Mouse (Mus musculus): ENCODE data around the gene Enox1. TPM values are rescaled to one million over a fixed set of nuclear protein-coding genes. Genes with fewer than 3 reads are reported as not detected.

The Enox1 gene
- polyA plus RNA-seq, 1 experiment from 2014 or later, result 18.3 TPM

DNA sequence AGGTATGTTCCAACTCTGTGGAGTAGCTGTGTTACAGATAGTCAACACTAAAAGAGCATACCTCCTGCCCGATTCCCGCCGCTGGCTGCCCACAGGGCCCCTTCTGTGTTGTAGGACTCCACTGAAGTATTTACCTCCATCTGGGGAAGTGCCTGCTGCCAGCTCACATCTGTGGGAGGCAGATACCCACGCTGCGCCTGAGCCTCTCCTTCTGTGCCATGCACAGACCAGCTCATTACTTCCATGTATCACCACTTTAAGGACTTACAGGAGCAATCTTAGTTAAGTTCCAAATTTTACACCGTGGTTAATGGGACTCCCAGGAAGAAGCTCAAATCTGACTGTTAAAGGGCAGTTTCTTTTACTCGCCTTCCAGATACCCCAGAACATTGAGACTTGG is 23.7 kb downstream of the Enox1 start:
- no peaks in the 10 kb centered on the region for H3K27me3 ChIP-seq (ENCODE audit: control insufficient read depth, insufficient read depth, low read length)
- 87% methylated on average over 7 of the region's 7 CpGs for WGBS

DNA sequence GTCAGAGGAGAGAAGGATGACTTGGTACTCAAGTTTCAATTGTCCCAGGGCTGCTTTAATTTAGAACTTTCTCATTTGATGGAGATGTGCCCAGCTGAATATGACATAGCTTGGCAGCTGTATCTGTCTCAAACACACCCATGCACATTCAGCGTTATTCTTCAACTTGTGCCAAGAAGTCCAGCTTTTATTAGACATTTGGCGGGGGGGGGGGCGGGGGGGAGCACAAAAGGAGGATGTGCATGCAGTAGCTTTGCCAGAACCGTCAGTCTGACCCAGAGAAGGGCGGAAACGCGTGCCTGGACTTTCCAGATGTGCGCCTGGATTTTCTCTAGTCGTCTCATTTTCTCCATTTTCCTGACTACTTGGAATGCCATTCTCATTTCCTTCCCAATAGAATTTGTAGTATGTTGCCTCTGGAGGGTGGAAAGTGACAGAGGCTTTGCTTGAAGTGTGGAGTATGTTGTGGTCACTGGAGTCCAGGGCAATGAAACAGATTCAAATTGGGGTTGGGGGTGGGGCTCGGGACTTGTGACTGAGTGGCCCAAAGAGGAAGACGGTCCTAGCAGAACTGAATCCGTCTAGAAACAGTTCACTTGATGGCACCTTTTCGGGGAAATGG is 24.3 kb downstream of the Enox1 start:
- Histone ChIP-seq H3K4me3 (ENCODE audit: low read depth, low read length) (no peak overlapping the region), H3K4me2 (replicated peaks; ENCODE audit: low read depth, low read length) (no peak overlapping the region), H3K4me1 (replicated peaks; ENCODE audit: control insufficient read depth, insufficient read depth, low read length) (no peaks in the 10 kb centered on the region), H3K9ac (ENCODE audit: low read depth, low read length) (no peak overlapping the region), H3K36me3 (ENCODE audit: control insufficient read depth, insufficient read depth, low read length) (no peaks in the 10 kb centered on the region), H3K9me3 (ENCODE audit: control insufficient read depth, low read length) (no peaks in the 10 kb centered on the region), H3K27ac (ENCODE audit: low read depth, low read length) (no peak overlapping the region), H3K27me3 (ENCODE audit: control insufficient read depth, insufficient read depth, low read length) (no peaks in the 10 kb centered on the region)
- ATAC-seq (ENCODE audit: low FRiP score), result no peak
- DNase-seq (ENCODE audit: low spot score), result no peak
- 78% methylated on average over 13 of the region's 13 CpGs for WGBS

More for the DNA sequence above, 23.7 kb downstream of the Enox1 start:
- DNase-seq (ENCODE audit: low spot score) (no peak), ATAC-seq (ENCODE audit: low FRiP score) (no peak)
- Histone ChIP-seq H3K9me3 (ENCODE audit: control insufficient read depth, low read length) (no peaks in the 10 kb centered on the region), H3K9ac (ENCODE audit: low read depth, low read length) (no peak overlapping the region), H3K27ac (ENCODE audit: low read depth, low read length) (no peak overlapping the region), H3K36me3 (ENCODE audit: control insufficient read depth, insufficient read depth, low read length) (no peaks in the 10 kb centered on the region), H3K4me1 (replicated peaks; ENCODE audit: control insufficient read depth, insufficient read depth, low read length) (no peaks in the 10 kb centered on the region), H3K4me3 (ENCODE audit: low read depth, low read length) (no peak overlapping the region), H3K4me2 (replicated peaks; ENCODE audit: low read depth, low read length) (no peak overlapping the region)

- H3K27me3 ChIP-seq (ENCODE audit: control insufficient read depth, insufficient read depth, low read length), result no peaks in the 10 kb centered on the region
- H3K9ac ChIP-seq (ENCODE audit: low read depth, low read length), result no peak overlapping the region
- no peaks in the 10 kb centered on the region for H3K4me1 ChIP-seq (replicated peaks; ENCODE audit: control insufficient read depth, insufficient read depth, low read length)
- no peak for ATAC-seq (ENCODE audit: low FRiP score)
- H3K9me3 ChIP-seq (ENCODE audit: control insufficient read depth, low read length), result no peaks in the 10 kb centered on the region
- no peak overlapping the region for H3K27ac ChIP-seq (ENCODE audit: low read depth, low read length)
- no peaks in the 10 kb centered on the region for H3K36me3 ChIP-seq (ENCODE audit: control insufficient read depth, insufficient read depth, low read length)
- 87% methylated on average over 5 of the region's 5 CpGs for WGBS
- H3K4me3 ChIP-seq (ENCODE audit: low read depth, low read length), result no peak overlapping the region
- no peak overlapping the region for H3K4me2 ChIP-seq (replicated peaks; ENCODE audit: low read depth, low read length)
- no peak for DNase-seq (ENCODE audit: low spot score)
These were observed 26.9 kb downstream of the Enox1 start for GRCm38 (mm10) chr14:77183491-77183890.

GRCm38 (mm10) chr14:77190158-77190557 is 33.6 kb downstream of the Enox1 start:
- ATAC-seq (ENCODE audit: low FRiP score) (no peak), DNase-seq (ENCODE audit: low spot score) (no peak)
- Histone ChIP-seq H3K36me3 (ENCODE audit: control insufficient read depth, insufficient read depth, low read length) (no peaks in the 10 kb centered on the region), H3K9me3 (ENCODE audit: control insufficient read depth, low read length) (no peaks in the 10 kb centered on the region), H3K4me2 (replicated peaks; ENCODE audit: low read depth, low read length) (no peak overlapping the region), H3K4me3 (ENCODE audit: low read depth, low read length) (no peak overlapping the region), H3K27ac (ENCODE audit: low read depth, low read length) (no peak overlapping the region), H3K9ac (ENCODE audit: low read depth, low read length) (no peak overlapping the region), H3K4me1 (replicated peaks; ENCODE audit: control insufficient read depth, insufficient read depth, low read length) (no peaks in the 10 kb centered on the region), H3K27me3 (ENCODE audit: control insufficient read depth, insufficient read depth, low read length) (no peaks in the 10 kb centered on the region)
- 80% methylated on average over 2 of the region's 2 CpGs for WGBS

- Histone ChIP-seq H3K27me3 (ENCODE audit: control insufficient read depth, insufficient read depth, low read length) (no peaks in the 10 kb centered on the region), H3K27ac (ENCODE audit: low read depth, low read length) (no peak overlapping the region), H3K4me1 (replicated peaks; ENCODE audit: control insufficient read depth, insufficient read depth, low read length) (no peaks in the 10 kb centered on the region), H3K9ac (ENCODE audit: low read depth, low read length) (no peak overlapping the region), H3K36me3 (ENCODE audit: control insufficient read depth, insufficient read depth, low read length) (no peaks in the 10 kb centered on the region), H3K9me3 (ENCODE audit: control insufficient read depth, low read length) (no peaks in the 10 kb centered on the region), H3K4me2 (replicated peaks; ENCODE audit: low read depth, low read length) (no peak overlapping the region), H3K4me3 (ENCODE audit: low read depth, low read length) (no peak overlapping the region)
- ATAC-seq (ENCODE audit: low FRiP score) (no peak), DNase-seq (ENCODE audit: low spot score) (peak; percentile 42)
- WGBS, result 56% methylated on average over 18 of the region's 18 CpGs
These were observed 38.9 kb downstream of the Enox1 start for GRCm38 (mm10) chr14:77195314-77196020.

DNA sequence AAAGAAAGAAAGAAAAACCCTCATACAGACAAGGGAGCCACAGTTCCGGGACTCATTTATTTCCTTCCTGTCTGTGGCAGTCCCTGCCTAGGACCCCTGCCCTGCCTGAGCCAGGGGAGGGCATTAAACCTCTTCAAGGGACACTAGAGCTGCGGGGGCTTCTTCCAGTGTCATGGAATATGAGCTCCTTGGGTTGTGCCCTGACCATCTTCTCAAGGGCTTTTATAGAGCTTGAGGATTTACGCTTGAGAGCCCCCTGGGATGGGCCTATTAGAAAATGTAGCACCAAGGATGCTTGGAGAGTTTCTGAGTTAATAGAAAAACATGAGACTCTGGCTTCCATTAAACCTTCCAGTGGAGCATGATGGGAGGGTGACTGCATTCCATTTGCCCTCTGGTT is 39.7 kb downstream of the Enox1 start:
- 73% methylated on average over 3 of the region's 3 CpGs for WGBS

GRCm38 (mm10) chr14:77197414-77197915 is 40.9 kb downstream of the Enox1 start:
- Histone ChIP-seq H3K4me1 (replicated peaks; ENCODE audit: control insufficient read depth, insufficient read depth, low read length) (no peaks in the 10 kb centered on the region), H3K27ac (ENCODE audit: low read depth, low read length) (no peak overlapping the region), H3K27me3 (ENCODE audit: control insufficient read depth, insufficient read depth, low read length) (no peaks in the 10 kb centered on the region), H3K4me2 (replicated peaks; ENCODE audit: low read depth, low read length) (no peak overlapping the region), H3K9me3 (ENCODE audit: control insufficient read depth, low read length) (no peaks in the 10 kb centered on the region), H3K36me3 (ENCODE audit: control insufficient read depth, insufficient read depth, low read length) (no peaks in the 10 kb centered on the region), H3K9ac (ENCODE audit: low read depth, low read length) (no peak overlapping the region), H3K4me3 (ENCODE audit: low read depth, low read length) (no peak overlapping the region)
- 82% methylated on average over 2 of the region's 2 CpGs for WGBS
- DNase-seq (ENCODE audit: low spot score), result no peak
- ATAC-seq (ENCODE audit: low FRiP score), result no peak

More for the DNA sequence above, 39.7 kb downstream of the Enox1 start:
- Histone ChIP-seq H3K36me3 (ENCODE audit: control insufficient read depth, insufficient read depth, low read length) (no peaks in the 10 kb centered on the region), H3K4me2 (replicated peaks; ENCODE audit: low read depth, low read length) (no peak overlapping the region), H3K27me3 (ENCODE audit: control insufficient read depth, insufficient read depth, low read length) (no peaks in the 10 kb centered on the region), H3K4me3 (ENCODE audit: low read depth, low read length) (no peak overlapping the region), H3K4me1 (replicated peaks; ENCODE audit: control insufficient read depth, insufficient read depth, low read length) (no peaks in the 10 kb centered on the region), H3K9ac (ENCODE audit: low read depth, low read length) (no peak overlapping the region), H3K9me3 (ENCODE audit: control insufficient read depth, low read length) (no peaks in the 10 kb centered on the region), H3K27ac (ENCODE audit: low read depth, low read length) (no peak overlapping the region)
- DNase-seq (ENCODE audit: low spot score), result no peak
- no peak for ATAC-seq (ENCODE audit: low FRiP score)

- no peaks in the 10 kb centered on the region for H3K4me1 ChIP-seq (replicated peaks; ENCODE audit: control insufficient read depth, insufficient read depth, low read length)
- ATAC-seq (ENCODE audit: low FRiP score), result no peak
- H3K4me2 ChIP-seq (replicated peaks; ENCODE audit: low read depth, low read length), result no peak overlapping the region
- H3K36me3 ChIP-seq (ENCODE audit: control insufficient read depth, insufficient read depth, low read length), result no peaks in the 10 kb centered on the region
- no peak for DNase-seq (ENCODE audit: low spot score)
- no peaks in the 10 kb centered on the region for H3K27me3 ChIP-seq (ENCODE audit: control insufficient read depth, insufficient read depth, low read length)
- no peak overlapping the region for H3K4me3 ChIP-seq (ENCODE audit: low read depth, low read length)
- no peak overlapping the region for H3K27ac ChIP-seq (ENCODE audit: low read depth, low read length)
- WGBS, result 86% methylated on average over 8 of the region's 8 CpGs
- H3K9ac ChIP-seq (ENCODE audit: low read depth, low read length), result no peak overlapping the region
- H3K9me3 ChIP-seq (ENCODE audit: control insufficient read depth, low read length), result no peaks in the 10 kb centered on the region
These were observed 54.3 kb downstream of the Enox1 start for GRCm38 (mm10) chr14:77210889-77211288.

DNA sequence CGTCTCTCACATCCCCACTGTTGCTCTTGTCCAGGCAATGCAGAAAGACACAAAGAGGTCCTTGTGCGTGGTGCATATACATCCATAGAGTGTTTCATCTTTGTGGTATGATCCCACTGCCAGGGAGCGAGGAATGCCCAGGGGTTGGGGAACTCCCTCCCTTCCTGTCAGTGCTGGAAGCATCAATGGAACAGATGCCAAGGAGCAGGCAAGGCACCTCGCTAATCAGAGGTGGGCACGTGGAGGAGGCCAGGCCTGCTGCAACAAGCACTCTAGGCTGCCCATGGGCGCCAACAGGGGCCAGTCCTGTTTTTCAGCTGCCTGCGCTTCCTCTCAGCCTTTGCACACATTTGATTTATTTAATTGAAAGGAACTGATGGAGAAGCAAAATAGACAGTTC is 56.6 kb downstream of the Enox1 start:
- Histone ChIP-seq H3K27me3 (ENCODE audit: control insufficient read depth, insufficient read depth, low read length) (no peaks in the 10 kb centered on the region), H3K4me3 (ENCODE audit: low read depth, low read length) (no peak overlapping the region), H3K9ac (ENCODE audit: low read depth, low read length) (no peak overlapping the region), H3K4me2 (replicated peaks; ENCODE audit: low read depth, low read length) (no peak overlapping the region), H3K4me1 (replicated peaks; ENCODE audit: control insufficient read depth, insufficient read depth, low read length) (no peaks in the 10 kb centered on the region), H3K27ac (ENCODE audit: low read depth, low read length) (no peak overlapping the region), H3K9me3 (ENCODE audit: control insufficient read depth, low read length) (no peaks in the 10 kb centered on the region), H3K36me3 (ENCODE audit: control insufficient read depth, insufficient read depth, low read length) (no peaks in the 10 kb centered on the region)
- DNase-seq (ENCODE audit: low spot score), result no peak
- 85% methylated on average over 7 of the region's 7 CpGs for WGBS
- ATAC-seq (ENCODE audit: low FRiP score), result no peak

Data from hindbrain, embryonic 11.5 days (tissue).